Mouse (Mus musculus): ENCODE results near the gene Fgfr2.

DNA sequence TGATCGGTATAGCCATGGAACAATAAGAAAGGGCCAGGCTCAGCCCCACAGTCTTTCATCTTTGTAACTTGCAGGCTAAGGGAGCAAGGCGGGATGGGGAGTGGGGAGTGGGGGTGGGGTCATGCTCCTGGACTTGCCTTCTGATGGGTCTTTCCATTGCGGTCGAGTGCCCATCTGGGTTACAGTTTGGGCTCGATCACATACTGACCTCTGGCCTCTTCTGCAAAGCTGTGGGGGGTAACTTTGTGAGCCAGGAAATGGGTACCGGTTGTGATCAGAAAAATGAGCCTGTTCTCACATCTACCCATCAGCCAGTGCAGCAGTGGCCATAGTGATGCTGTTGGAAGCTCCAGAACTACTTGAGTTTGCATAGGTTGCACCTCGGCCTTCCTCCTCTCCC lies 2164.6 kb downstream of the Fgfr2 start:
- no peak for TF ChIP-seq POLR2A (IDR thresholded peaks at IDR 0.05; ENCODE audit: low read depth, low read length)
- TF ChIP-seq CTCF (conservative IDR thresholded peaks at IDR 0.05; ENCODE audit: insufficient read depth, insufficient read length, low read depth, low read length) = no peak

Measured in kidney, adult 2 months (tissue).